Comparison of ENCODE assay signal across 27 mouse cellular contexts in genomic region chr4:154778818-154779217, GRCm38 (mm10). TPM values are rescaled to one million over a fixed set of nuclear protein-coding genes. Genes with fewer than 3 reads are reported as not detected.
DNase-seq lines count a peak whose midpoint lies in the region; ATAC-seq and TF ChIP-seq lines count a peak whose summit lies in the region.
"Had no signal": no experiment of that assay in that cellular context is flagged by ENCODE, and none has a peak within 500 bp of the region (broad histone marks: within the 10 kb centered on the region; RNA-seq: fewer than 3 reads in every experiment).

No protein-coding gene starts in this region.

- H3K36me3 ChIP-seq in heart, postnatal 0 days (replicated peaks; ENCODE audit: control insufficient read depth, insufficient read depth, low read length), result no peaks in the 10 kb centered on the region
- no peaks in the 10 kb centered on the region for H3K36me3 ChIP-seq in heart, embryonic 12.5 days
- H3K36me3 ChIP-seq in MEL (ENCODE audit: control insufficient read depth in 1 of 2, insufficient read depth in 2 of 2, low read length in 2 of 2), result no peaks in the 10 kb centered on the region
- H3K36me3 ChIP-seq: embryonic facial prominence, embryonic 13.5 days; forebrain, embryonic 12.5 days; G1E; hindbrain, embryonic 12.5 days; midbrain, embryonic 12.5 days had no signal

- H3K27ac ChIP-seq in heart, postnatal 0 days (ENCODE audit: low read depth), result no peak overlapping the region
- no peak overlapping the region for H3K27ac ChIP-seq in heart, embryonic 12.5 days (ENCODE audit: poor library complexity, severe bottlenecking)
- no peak overlapping the region for H3K27ac ChIP-seq in MEL (ENCODE audit: control insufficient read depth, low read depth, low read length)
- H3K27ac ChIP-seq: embryonic facial prominence, embryonic 13.5 days; forebrain, embryonic 12.5 days; hindbrain, embryonic 12.5 days; midbrain, embryonic 12.5 days; stomach, postnatal 0 days had no signal

- no peak overlapping the region for H3K4me2 ChIP-seq in heart, postnatal 0 days (ENCODE audit: low read depth, low read length)
- no peak overlapping the region for H3K4me2 ChIP-seq in heart, embryonic 12.5 days
- H3K4me2 ChIP-seq: embryonic facial prominence, embryonic 13.5 days; forebrain, embryonic 12.5 days; heart, embryonic 11.5 days; hindbrain, embryonic 12.5 days; midbrain, embryonic 12.5 days had no signal

- H3K4me1 ChIP-seq in heart, postnatal 0 days (ENCODE audit: control insufficient read depth, insufficient read depth), result no peaks in the 10 kb centered on the region
- peaks cover 6% of the 10 kb centered on the region; the same call in 1 of the 2 replicates for H3K4me1 ChIP-seq in heart, embryonic 12.5 days (replicated peaks)
- no peaks in the 10 kb centered on the region for H3K4me1 ChIP-seq in MEL (ENCODE audit: control insufficient read depth in 1 of 2, insufficient read depth in 2 of 2, low read length in 2 of 2)
- H3K4me1 ChIP-seq: midbrain, embryonic 12.5 days had no signal

- no peak for DNase-seq in heart, postnatal 0 days (ENCODE audit: low spot score)
- DNase-seq in kidney, postnatal 10 days, result peak; percentile 21
- DNase-seq in kidney, adult 9 months, result no peak
- DNase-seq in A20 (ENCODE audit: low read depth, low spot score) (peak; percentile 19), MEL (ENCODE audit: low read depth, low spot score) (peak; percentile 4)
- no peak for DNase-seq in frontal cortex, postnatal 14 days (ENCODE audit: low spot score in 2 of 2)
- DNase-seq in frontal cortex, adult 2 months (ENCODE audit: extremely low spot score in 1 of 2, low spot score in 1 of 2), result no peak
- DNase-seq: adrenal gland, postnatal 14 days; cerebellum, adult 2 months; cerebellum, postnatal 25 days; heart, postnatal 14 days; liver, postnatal 0 days; lung, postnatal 10 days; thymus, adult 2 months had no signal

- no peak for TF ChIP-seq POLR2A in MEL (IDR thresholded peaks at IDR 0.05; ENCODE audit: control insufficient read depth in 1 of 2, insufficient read depth in 1 of 2, low read depth in 1 of 2, low read length in 2 of 2, poor library complexity in 1 of 2)

- H3K9me3 ChIP-seq in heart, postnatal 0 days (replicated peaks; ENCODE audit: control insufficient read depth, low read length), result no peaks in the 10 kb centered on the region
- 0 out of 2 replicates have a peak, but pooled peaks cover 3% of the 10 kb centered on the region for H3K9me3 ChIP-seq in heart, embryonic 12.5 days (replicated peaks)
- H3K9me3 ChIP-seq in MEL (replicated peaks; ENCODE audit: insufficient read depth, low read length), result no peaks in the 10 kb centered on the region
- H3K9me3 ChIP-seq: embryonic facial prominence, embryonic 13.5 days; forebrain, embryonic 12.5 days; hindbrain, embryonic 12.5 days; midbrain, embryonic 12.5 days had no signal

- TF ChIP-seq CTCF in heart, postnatal 0 days (IDR thresholded peaks at IDR 0.05; ENCODE audit: low read depth), result peak; percentile 2; the same call in 1 of the 2 replicates
- TF ChIP-seq CTCF in MEL (IDR thresholded peaks at IDR 0.05 in 2 of 3, conservative IDR thresholded peaks at IDR 0.05 in 1 of 3; ENCODE audit: control insufficient read depth in 1 of 3, insufficient read depth in 1 of 3, low read depth in 2 of 3, low read length in 3 of 3, poor library complexity in 1 of 3, severe bottlenecking in 1 of 3), result no peak; a peak in 2 of 6 replicates

- TF ChIP-seq RAD21 in MEL (IDR thresholded peaks at IDR 0.05; ENCODE audit: low read depth, low read length), result no peak

- H3K4me3 ChIP-seq in heart, postnatal 0 days (ENCODE audit: low read depth, low read length), result no peak overlapping the region
- H3K4me3 ChIP-seq in heart, embryonic 12.5 days, result no peak overlapping the region
- H3K4me3 ChIP-seq in MEL (ENCODE audit: control insufficient read depth in 1 of 2, insufficient read depth in 1 of 2, low read depth in 2 of 2, low read length in 2 of 2), result no peak overlapping the region
- H3K4me3 ChIP-seq: embryonic facial prominence, embryonic 13.5 days; erythroblast, embryonic 14.5 days; forebrain, embryonic 12.5 days; hindbrain, embryonic 12.5 days; midbrain, embryonic 12.5 days had no signal

- H3K79me2 ChIP-seq in MEL (ENCODE audit: control insufficient read depth, insufficient read depth, low read length, poor library complexity), result no peaks in the 10 kb centered on the region

- H3K9ac ChIP-seq in heart, postnatal 0 days (replicated peaks; ENCODE audit: low read depth, low read length), result no peak overlapping the region
- H3K9ac ChIP-seq in heart, embryonic 12.5 days, result no peak overlapping the region
- H3K9ac ChIP-seq in MEL (ENCODE audit: control insufficient read depth, low read depth, low read length, poor library complexity, severe bottlenecking), result no peak overlapping the region
- H3K9ac ChIP-seq: embryonic facial prominence, embryonic 13.5 days; forebrain, embryonic 12.5 days; hindbrain, embryonic 12.5 days; liver, postnatal 0 days; midbrain, embryonic 12.5 days had no signal

- no peak for TF ChIP-seq EP300 in heart, postnatal 0 days (IDR thresholded peaks at IDR 0.05; ENCODE audit: low read depth)
- no peak for TF ChIP-seq EP300 in MEL (IDR thresholded peaks at IDR 0.05; ENCODE audit: low read depth in 1 of 2, low read length in 2 of 2)

- H3K27me3 ChIP-seq in heart, postnatal 0 days (ENCODE audit: control insufficient read depth, insufficient read depth, low read length), result 0 out of 2 replicates have a peak, but pooled peaks cover 2% of the 10 kb centered on the region
- no peaks in the 10 kb centered on the region for H3K27me3 ChIP-seq in heart, embryonic 12.5 days (replicated peaks)
- no peaks in the 10 kb centered on the region; a peak in 1 of 4 replicates for H3K27me3 ChIP-seq in MEL (ENCODE audit: control insufficient read depth in 1 of 2, insufficient read depth in 2 of 2, low read length in 2 of 2)
- H3K27me3 ChIP-seq: hindbrain, embryonic 12.5 days had no signal

- ATAC-seq in heart, postnatal 0 days (ENCODE audit: insufficient read depth, low read depth), result no peak
- no peak for ATAC-seq in heart, embryonic 12.5 days (ENCODE audit: insufficient number of reproducible peaks, low FRiP score)
- ATAC-seq: liver, postnatal 0 days had no signal

- 91% methylated on average over 1 of the region's 1 CpGs for WGBS in heart, postnatal 0 days
- WGBS in heart, embryonic 12.5 days, result 87% methylated on average over 1 of the region's 1 CpGs

TF ChIP-seq in MEL, 35 proteins besides CTCF, POLR2A, EP300 and RAD21:
- TF ChIP-seq KAT2A (conservative IDR thresholded peaks at IDR 0.05; ENCODE audit: low read depth, low read length) (no peak), E2F4 (IDR thresholded peaks at IDR 0.05; ENCODE audit: borderline replicate concordance, low read depth, low read length) (no peak), ZNF384 (IDR thresholded peaks at IDR 0.05; ENCODE audit: low read depth, low read length) (no peak), RCOR1 (IDR thresholded peaks at IDR 0.05; ENCODE audit: low read depth, low read length) (no peak)
TF ChIP-seq in MEL: peak in this region for 0.

RNA-seq across cellular contexts. Expression of gene Ttc34, which starts 58.4 kb away (rescaled TPM):
- total RNA-seq in heart, postnatal 0 days (2014; rRNA removed; ENCODE audit: low replicate concordance), result 0.15 TPM in 1 of 2 replicates, not detected in the other
- 0.12 and 0.25 TPM in 2 replicates for polyA plus RNA-seq in heart, postnatal 0 days (2015; fragmentation: Nextera tagmentation; extraction: Ambion mirVana)
- 0.11 and 0.62 TPM in 2 replicates for polyA plus RNA-seq in heart, embryonic 12.5 days (2016; fragmentation: Nextera tagmentation; extraction: Ambion mirVana)
- total RNA-seq in MEL (2012; rRNA removed), result not detected in 2 replicates
- polyA plus RNA-seq in MEL (2012; ENCODE audit: insufficient read depth in 1 of 2, insufficient read length in 2 of 2, low read depth in 1 of 2, low replicate concordance in 2 of 2, missing spikeins in 1 of 2), result not detected
- 2.1 and 2.3 TPM in 2 replicates for polyA plus RNA-seq in frontal cortex, adult 2 months (2012; rRNA removed)
- total RNA-seq: gastrocnemius, adult 8-10 months; megakaryocyte progenitor cell, adult 5-6 weeks had no signal
- polyA plus RNA-seq: C2C12; erythroblast, embryonic 14.5 days; G1E; liver, postnatal 0 days; small intestine, adult 2 months had no signal

Comparison
In these comparisons a context has a peak if more than half of its experiments do, and no peak if none do; other contexts are left out.
1. DNase-seq: peak in kidney, postnatal 10 days (single experiment), A20 (single experiment) and MEL (single experiment); none in heart, postnatal 0 days (single experiment), kidney, adult 9 months (single experiment), frontal cortex, postnatal 14 days (0 of 2) and frontal cortex, adult 2 months (0 of 2).